Comparison of ENCODE assay signal across 8 mouse cellular contexts in genomic region chr12:69184342-69185295, GRCm38 (mm10). TPM values are rescaled to one million over a fixed set of nuclear protein-coding genes. Genes with fewer than 3 reads are reported as not detected.
DNase-seq lines count a peak whose midpoint lies in the region; ATAC-seq lines count a peak whose summit lies in the region.

No protein-coding gene starts in this region.

- WGBS in forebrain, embryonic 16.5 days: 2% methylated on average over 83 of the region's 86 CpGs
- WGBS in macrophage (ENCODE audit: missing documents): under 1% methylated on average over 85 of the region's 86 CpGs

- no peaks in the 10 kb centered on the region for H3K27me3 ChIP-seq in forebrain, embryonic 16.5 days (replicated peaks; ENCODE audit: control insufficient read depth, insufficient read depth, low read length)

- no peaks in the 10 kb centered on the region for H3K9me3 ChIP-seq in forebrain, embryonic 16.5 days (ENCODE audit: control insufficient read depth, low read length)

- DNase-seq in cerebellum, postnatal 14 days: peak; percentile 69 to 74
- DNase-seq in cerebellum, adult 18-20 months: no peak
- peak; percentile 69 to 75 for DNase-seq in adrenal gland, postnatal 36 days
- DNase-seq in left cerebral cortex, adult 8-10 months (ENCODE audit: low spot score in 2 of 2): peak; percentile 35 to 51
- DNase-seq in right cerebral cortex, postnatal 36 days (ENCODE audit: low spot score in 2 of 2): peak; percentile 42 to 55

- H3K4me1 ChIP-seq in forebrain, embryonic 16.5 days (replicated peaks; ENCODE audit: control insufficient read depth, insufficient read depth, low read length): peaks cover 24% of the 10 kb centered on the region

- peak overlapping the region; percentile 98 for H3K4me2 ChIP-seq in forebrain, embryonic 16.5 days (ENCODE audit: low read length)

- H3K36me3 ChIP-seq in forebrain, embryonic 16.5 days (ENCODE audit: control insufficient read depth, insufficient read depth): peaks cover 6% of the 10 kb centered on the region; the same call in 1 of the 2 replicates
- H3K36me3 ChIP-seq in macrophage (ENCODE audit: inconsistent target): 0 out of 2 replicates have a peak, but pooled peaks cover 8% of the 10 kb centered on the region

- H3K27ac ChIP-seq in forebrain, embryonic 16.5 days (ENCODE audit: low read length): peak overlapping the region; percentile 84
- H3K27ac ChIP-seq in macrophage: peak overlapping the region; percentile 48

- H3K79me2 ChIP-seq in macrophage (ENCODE audit: inconsistent target): peaks cover 68% of the 10 kb centered on the region

- peak; percentile 69 for ATAC-seq in forebrain, embryonic 16.5 days
- peak; percentile 30 to 54 for ATAC-seq in hematopoietic stem cell, adult 5-6 weeks (replicated peaks in 1 of 2; ENCODE audit: insufficient read depth in 1 of 2, low FRiP score in 2 of 2, low TSS enrichment in 1 of 2, low read depth in 1 of 2, poor library complexity in 2 of 2, severe bottlenecking in 2 of 2)

- H3K4me3 ChIP-seq in forebrain, embryonic 16.5 days (replicated peaks; ENCODE audit: low read length): peak overlapping the region; percentile 94
- peak overlapping the region; percentile 67 for H3K4me3 ChIP-seq in macrophage (ENCODE audit: inconsistent target)

- H3K9ac ChIP-seq in forebrain, embryonic 16.5 days (replicated peaks; ENCODE audit: low read depth, low read length): peak overlapping the region; percentile 94

RNA-seq across cellular contexts. Expression of gene Mgat2, which starts 0.7 kb away (rescaled TPM):
- 10 to 100 TPM; 68.5 to 76.3 TPM for total RNA-seq in adrenal gland, postnatal 36 days (2021)
- 32.6 and 37.8 TPM in 2 replicates for polyA plus RNA-seq in forebrain, embryonic 16.5 days (2015; fragmentation: Nextera tagmentation; extraction: Ambion mirVana)
- 116 and 124 TPM in 2 replicates for total RNA-seq in hematopoietic stem cell, adult 5-6 weeks (2017)
- total RNA-seq in left cerebral cortex, adult 8-10 months (2022): 10 to 100 TPM; 27.6 to 29.7 (median 28.7) TPM
- total RNA-seq in macrophage (2018; cell fraction: chromatin; rRNA removed): 10 to 100 TPM in 8 of 26 experiments, 1 to 10 TPM in 18; 2.3 to 24.2 (median 7.4) TPM
- 10 to 100 TPM; 44.3 to 86.0 (median 63.4) TPM for total RNA-seq in macrophage (2018; cell fraction: cytosol; rRNA removed)
- 10 to 100 TPM; 14.6 to 89.9 (median 53.3) TPM for total RNA-seq in macrophage (2018; cell fraction: nucleus; rRNA removed)
- polyA plus RNA-seq in macrophage (2018): 69.8 to 86.8 TPM (median 81.4 TPM) in 3 replicates

RNA-seq across cellular contexts. Expression of gene Rpl36al, which starts 0.7 kb away (rescaled TPM):
- total RNA-seq in adrenal gland, postnatal 36 days (2021): 100 to 1,000 TPM; 617 to 646 TPM
- polyA plus RNA-seq in forebrain, embryonic 16.5 days (2015; fragmentation: Nextera tagmentation; extraction: Ambion mirVana): 289 and 292 TPM in 2 replicates
- total RNA-seq in hematopoietic stem cell, adult 5-6 weeks (2017): 824 and 909 TPM in 2 replicates
- total RNA-seq in left cerebral cortex, adult 8-10 months (2022): 100 to 1,000 TPM; 175 to 204 (median 181) TPM
- 10 to 100 TPM in 18 of 26 experiments, 1 to 10 TPM in 8; 6.8 to 64.5 (median 12.7) TPM for total RNA-seq in macrophage (2018; cell fraction: chromatin; rRNA removed)
- 100 to 1,000 TPM; 253 to 728 (median 339) TPM for total RNA-seq in macrophage (2018; cell fraction: cytosol; rRNA removed)
- total RNA-seq in macrophage (2018; cell fraction: nucleus; rRNA removed): 100 to 1,000 TPM in 1 of 26 experiments, 10 to 100 TPM in 25; 26.4 to 120 (median 55.8) TPM
- polyA plus RNA-seq in macrophage (2018): 456 to 589 TPM (median 537 TPM) in 3 replicates

RNA-seq across cellular contexts. Expression of gene Gm49383, which starts 12.3 kb away (rescaled TPM):
- 1 to 10 TPM; 4.9 to 6.3 TPM for total RNA-seq in adrenal gland, postnatal 36 days (2021)
- 20.0 and 23.6 TPM in 2 replicates for polyA plus RNA-seq in forebrain, embryonic 16.5 days (2015; fragmentation: Nextera tagmentation; extraction: Ambion mirVana)
- 25.1 and 35.8 TPM in 2 replicates for total RNA-seq in hematopoietic stem cell, adult 5-6 weeks (2017)
- 1 to 10 TPM; 4.7 to 5.8 (median 5.3) TPM for total RNA-seq in left cerebral cortex, adult 8-10 months (2022)
- 1 to 10 TPM in 8 of 26 experiments, under 1 TPM in 4, not detected in 14; 0.67 to 3.7 (median 1.2) TPM for total RNA-seq in macrophage (2018; cell fraction: chromatin; rRNA removed)
- total RNA-seq in macrophage (2018; cell fraction: cytosol; rRNA removed): 1 to 10 TPM; 1.0 to 5.9 (median 3.6) TPM
- total RNA-seq in macrophage (2018; cell fraction: nucleus; rRNA removed): 1 to 10 TPM in 16 of 26 experiments, under 1 TPM in 3, not detected in 7; 0.75 to 3.1 (median 1.7) TPM
- polyA plus RNA-seq in macrophage (2018): 2.3 to 4.5 TPM (median 2.8 TPM) in 3 replicates

RNA-seq across cellular contexts. Expression of gene Dnaaf2, which starts 13.6 kb away (rescaled TPM):
- total RNA-seq in adrenal gland, postnatal 36 days (2021): 1 to 10 TPM in 1 of 2 experiments, under 1 TPM in 1; 0.93 to 1.2 TPM
- 8.1 and 9.1 TPM in 2 replicates for polyA plus RNA-seq in forebrain, embryonic 16.5 days (2015; fragmentation: Nextera tagmentation; extraction: Ambion mirVana)
- 6.7 and 11.3 TPM in 2 replicates for total RNA-seq in hematopoietic stem cell, adult 5-6 weeks (2017)
- total RNA-seq in left cerebral cortex, adult 8-10 months (2022): 1 to 10 TPM; 1.3 to 1.7 (median 1.5) TPM
- total RNA-seq in macrophage (2018; cell fraction: chromatin; rRNA removed): 1 to 10 TPM in 9 of 26 experiments, under 1 TPM in 9, not detected in 8; 0.26 to 2.4 (median 1.0) TPM
- total RNA-seq in macrophage (2018; cell fraction: cytosol; rRNA removed): 1 to 10 TPM in 19 of 26 experiments, under 1 TPM in 7; 0.43 to 3.1 (median 1.6) TPM
- total RNA-seq in macrophage (2018; cell fraction: nucleus; rRNA removed): 1 to 10 TPM in 13 of 26 experiments, under 1 TPM in 11, not detected in 2; 0.17 to 4.1 (median 1.1) TPM
- 1.5 to 3.6 TPM (median 2.6 TPM) in 3 replicates for polyA plus RNA-seq in macrophage (2018)

RNA-seq across cellular contexts. Expression of gene Lrr1, which starts 16.0 kb away (rescaled TPM):
- total RNA-seq in adrenal gland, postnatal 36 days (2021): under 1 TPM; 0.46 to 0.86 TPM
- polyA plus RNA-seq in forebrain, embryonic 16.5 days (2015; fragmentation: Nextera tagmentation; extraction: Ambion mirVana): 9.7 and 11.4 TPM in 2 replicates
- total RNA-seq in hematopoietic stem cell, adult 5-6 weeks (2017): 5.8 and 9.7 TPM in 2 replicates
- total RNA-seq in left cerebral cortex, adult 8-10 months (2022): not detected
- total RNA-seq in macrophage (2018; cell fraction: chromatin; rRNA removed): 1 to 10 TPM in 2 of 26 experiments, under 1 TPM in 4, not detected in 20; 0.48 to 2.8 (median 0.71) TPM
- total RNA-seq in macrophage (2018; cell fraction: cytosol; rRNA removed): 1 to 10 TPM in 6 of 26 experiments, under 1 TPM in 20; 0.15 to 1.4 (median 0.61) TPM
- 1 to 10 TPM in 6 of 26 experiments, under 1 TPM in 2, not detected in 18; 0.60 to 5.2 (median 1.6) TPM for total RNA-seq in macrophage (2018; cell fraction: nucleus; rRNA removed)
- polyA plus RNA-seq in macrophage (2018): 0.79 to 5.0 TPM (median 0.95 TPM) in 3 replicates

Comparison
In these comparisons a context has a peak if more than half of its experiments do, and no peak if none do; other contexts are left out.
1. DNase-seq: peak in cerebellum, postnatal 14 days (2 of 2), adrenal gland, postnatal 36 days (2 of 2), left cerebral cortex, adult 8-10 months (2 of 2) and right cerebral cortex, postnatal 36 days (2 of 2); none in cerebellum, adult 18-20 months (0 of 2).